Mouse (Mus musculus) left cerebral cortex, postnatal 14 days (tissue): ENCODE data around the gene Nrn1l. TPM values are rescaled to one million over a fixed set of nuclear protein-coding genes. Genes with fewer than 3 reads are reported as not detected.

Source experiments
- DNase-seq, 2 experiments: peaks; one replicate each; pipeline ENCODE4 v3.0.0; 2021 to 2022; ENCODE audit warnings: low spot score in 2 of 2, mixed read lengths in 1 of 2
- intact Hi-C: fragments of 180-260 bp; cut with DNase I; formaldehyde crosslinking; loops from one replicate; pipeline ENCODE4 v1.15.1; 2025
- long read RNA-seq, 2 experiments: library from polyadenylated mRNA; stranded (forward); transcript quantifications; one replicate each; pipeline ENCODE4 v2.0.0; 2021
- total RNA-seq, 2 experiments: library from RNA; stranded (reverse); gene quantifications; 2 replicates each; pipeline ENCODE4 v1.2.3; 2021

Gene Nrn1l
- 1 to 10 TPM; 1.8 to 2.2 TPM for total RNA-seq
- long read RNA-seq, experiment 1, result 0 reads
- long read RNA-seq, experiment 2, result 0 reads

- intact Hi-C loops, result loop anchor here (5.0 kb wide), 1 partner anchor 39 kb away; the partner anchor contains the start of gene Ctrl
- peak; percentile 81 to 90 for DNase-seq
These were observed at the start of gene Nrn1l for GRCm38 (mm10) chr8:105893339-105893738. Gene Nrn1l (plus strand): TSS chr8:105893567.

GRCm38 (mm10) chr8:105846678-105847077 is 46.7 kb upstream of the Nrn1l start:
- intact Hi-C loops, result no loop called here
- no peak for DNase-seq

GRCm38 (mm10) chr8:105850014-105850413 is 43.4 kb upstream of the Nrn1l start:
- DNase-seq, result no peak
- intact Hi-C loops, result no loop called here

- intact Hi-C loops, result no loop called here
- no peak for DNase-seq
These were observed 42.8 kb upstream of the Nrn1l start for GRCm38 (mm10) chr8:105850611-105851010.

- DNase-seq, result peak; percentile 93
- intact Hi-C loops, result no loop called here
These were observed 41.7 kb upstream of the Nrn1l start for GRCm38 (mm10) chr8:105851651-105852143.

GRCm38 (mm10) chr8:105852146-105852729 is 41.1 kb upstream of the Nrn1l start:
- intact Hi-C loops, result no loop called here

GRCm38 (mm10) chr8:105853178-105853577 is 40.2 kb upstream of the Nrn1l start, which contains the start of gene Cenpt:
Gene Cenpt (minus strand): TSS chr8:105853278.
- intact Hi-C loops, result no loop called here

More at GRCm38 (mm10) chr8:105852146-105852729, 41.1 kb upstream of the Nrn1l start:
- no peak for DNase-seq

GRCm38 (mm10) chr8:105854303-105854702 is 39.1 kb upstream of the Nrn1l start:
- DNase-seq, result peak in 1 of 2 experiments; percentile 22
- intact Hi-C loops, result no loop called here

More at GRCm38 (mm10) chr8:105853178-105853577, 40.2 kb upstream of the Nrn1l start, which contains the start of gene Cenpt:
- no peak for DNase-seq

- intact Hi-C loops, result no loop called here
- DNase-seq, result peak; percentile 87 to 90
These were observed 38.6 kb upstream of the Nrn1l start, which contains the start of gene Thap11 for GRCm38 (mm10) chr8:105854715-105855216. Gene Thap11 (plus strand): TSS chr8:105855132.

- intact Hi-C loops, result no loop called here
- peak; percentile 55 to 58 for DNase-seq
These were observed 37.9 kb upstream of the Nrn1l start for GRCm38 (mm10) chr8:105855248-105856167.

- DNase-seq, result no peak
- intact Hi-C loops, result no loop called here
These were observed 37.1 kb upstream of the Nrn1l start for GRCm38 (mm10) chr8:105856168-105856835.

- intact Hi-C loops, result no loop called here
- DNase-seq, result no peak
These were observed 34.9 kb upstream of the Nrn1l start for GRCm38 (mm10) chr8:105858495-105858894.

- intact Hi-C loops, result no loop called here
- no peak for DNase-seq
These were observed 34.1 kb upstream of the Nrn1l start for GRCm38 (mm10) chr8:105859314-105859713.

- DNase-seq, result peak; percentile 94 to 97
- intact Hi-C loops, result no loop called here
These were observed 33.0 kb upstream of the Nrn1l start, which contains the start of gene Nutf2 for GRCm38 (mm10) chr8:105860143-105860981. Gene Nutf2 (plus strand): TSS chr8:105860580.

- intact Hi-C loops, result no loop called here
- DNase-seq, result peak in 1 of 2 experiments; percentile 21
These were observed 31.4 kb upstream of the Nrn1l start for GRCm38 (mm10) chr8:105861951-105862350.

GRCm38 (mm10) chr8:105866364-105867029 is 26.9 kb upstream of the Nrn1l start:
- intact Hi-C loops, result no loop called here
- no peak for DNase-seq

- intact Hi-C loops, result no loop called here
These were observed 19.1 kb upstream of the Nrn1l start for GRCm38 (mm10) chr8:105874301-105874700.

More at GRCm38 (mm10) chr8:105874301-105874700, 19.1 kb upstream of the Nrn1l start:
- peak in 1 of 2 experiments; percentile 64 for DNase-seq
